Mouse (Mus musculus) bone marrow, adult 2 months (tissue): Measurements from ENCODE around the gene Ttc33.

ENCODE experiments used
- CTCF ChIP-seq: fragments of 200-500 bp; IDR thresholded peaks from 2 replicates; pipeline ENCODE4 v1.5.1; 2011; ENCODE audit warnings: low read length, control low read depth; ENCODE audit not compliant: control insufficient read depth, insufficient read depth
- POLR2A ChIP-seq: fragments of 200-500 bp; IDR thresholded peaks from 2 replicates; pipeline ENCODE4 v1.6.1; 2011; ENCODE audit warnings: low read depth, mild to moderate bottlenecking, control low read depth, low read length, borderline replicate concordance; ENCODE audit not compliant: control insufficient read depth

GRCm38 (mm10) chr15:5205222-5205621, 19.9 kb downstream of the Ttc33 start:
- TF ChIP-seq POLR2A (no peak), CTCF (no peak)
